Mouse (Mus musculus) liver, embryonic 12.5 days (tissue): ENCODE data around the gene Fam19a5. TPM values are rescaled to one million over a fixed set of nuclear protein-coding genes. Genes with fewer than 3 reads are reported as not detected.

Source experiments
- ATAC-seq: fragments of 200-750 bp; cut with Nextera tagmentation; 2 replicates; pipeline ENCODE4 v1.8.0; 2017; ENCODE audit warnings: moderate number of reproducible peaks, mild to moderate bottlenecking, moderate library complexity
- H3K27ac ChIP-seq: fragments of 300-500 bp; sonication (generic); 2 replicates; pipeline ENCODE4 v1.5.1; 2016; ENCODE audit warnings: mild to moderate bottlenecking
- H3K27me3 ChIP-seq: fragments of 300-500 bp; sonication (generic); replicated peaks from 2 replicates; pipeline ENCODE4 v1.6.1; 2016; ENCODE audit warnings: mild to moderate bottlenecking, moderate library complexity
- H3K36me3 ChIP-seq: fragments of 300-500 bp; sonication (generic); 2 replicates; pipeline ENCODE4 v1.6.1; 2016; ENCODE audit warnings: mild to moderate bottlenecking, moderate library complexity
- H3K4me1 ChIP-seq: fragments of 300-500 bp; sonication (generic); 2 replicates; pipeline ENCODE4 v1.6.1; 2016
- H3K4me2 ChIP-seq: fragments of 300-500 bp; sonication (generic); 2 replicates; pipeline ENCODE4 v1.6.1; 2016; ENCODE audit warnings: mild to moderate bottlenecking, moderate library complexity
- H3K4me3 ChIP-seq: fragments of 300-500 bp; sonication (generic); 2 replicates; pipeline ENCODE4 v1.5.1; 2016; ENCODE audit warnings: mild to moderate bottlenecking, moderate library complexity
- H3K9ac ChIP-seq: fragments of 300-500 bp; sonication (generic); 2 replicates; pipeline ENCODE4 v1.6.1; 2016; ENCODE audit warnings: mild to moderate bottlenecking, moderate library complexity
- H3K9me3 ChIP-seq: fragments of 300-500 bp; sonication (generic); replicated peaks from 2 replicates; pipeline ENCODE4 v1.6.1; 2016; ENCODE audit warnings: mild to moderate bottlenecking, moderate library complexity
- WGBS: fragments of 180-500 bp; shearing (Covaris S2); methylation state at CpG from one replicate; pipeline ENCODE4 v1.1.7; 2016; ENCODE audit not compliant: insufficient replicate concordance; 5-methylcytosine and 5-hydroxymethylcytosine counted together
- polyA plus RNA-seq: library from polyadenylated mRNA; unstranded; fragments of >200 nt; fragmentation: Nextera tagmentation; extraction: Ambion mirVana; gene quantifications from 2 replicates; pipeline ENCODE4 v1.2.1, GENCODE M21; 2016

Fam19a5 gene
- polyA plus RNA-seq, 1 experiment from 2014 or later = 0.14 TPM

DNA sequence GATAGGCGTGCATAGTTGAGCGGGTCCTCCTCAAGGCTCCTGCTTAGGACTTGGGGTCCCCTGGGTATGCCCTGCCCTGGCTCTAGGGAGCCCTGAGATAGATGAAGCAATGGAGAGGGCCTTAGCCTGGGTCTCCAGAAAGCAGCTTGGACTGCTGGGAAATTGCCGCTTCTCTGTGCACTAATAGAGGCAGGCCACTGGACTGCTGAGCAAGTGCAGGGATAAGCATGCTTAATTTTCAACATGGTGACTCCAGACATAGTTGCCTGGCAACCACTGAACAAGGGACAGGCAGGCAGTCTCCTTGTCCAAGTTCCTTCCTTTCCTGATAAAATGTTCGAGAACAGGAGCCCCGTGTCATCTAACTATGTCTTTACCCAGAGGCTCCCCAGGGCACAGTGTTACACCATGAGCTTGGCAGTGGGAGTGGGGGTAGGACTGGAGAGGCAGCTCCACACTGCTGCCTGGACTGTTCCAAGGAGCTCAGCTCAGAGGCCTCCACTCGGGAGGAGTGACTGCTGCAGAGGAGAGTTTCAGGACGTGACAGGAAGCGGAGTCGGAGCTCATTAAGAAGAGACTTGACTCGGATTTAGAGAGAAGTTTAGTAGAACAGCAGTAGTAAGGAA is 142.4 kb downstream of the Fam19a5 start:
- H3K27ac ChIP-seq = no peak overlapping the region

GRCm38 (mm10) chr15:87691271-87691955 is 147.3 kb downstream of the Fam19a5 start:
- no peak overlapping the region for H3K27ac ChIP-seq
- no peak overlapping the region for H3K4me2 ChIP-seq
- no peaks in the 10 kb centered on the region for H3K36me3 ChIP-seq
- no peaks in the 10 kb centered on the region for H3K4me1 ChIP-seq
- WGBS = 56% methylated on average over 15 of the region's 15 CpGs
- peaks cover 10% of the 10 kb centered on the region; the same call in 1 of the 2 replicates for H3K9me3 ChIP-seq
- H3K4me3 ChIP-seq = no peak overlapping the region
- H3K9ac ChIP-seq = no peak overlapping the region
- H3K27me3 ChIP-seq = no peaks in the 10 kb centered on the region
- ATAC-seq = no peak

More for the DNA sequence above, 142.4 kb downstream of the Fam19a5 start:
- no peak overlapping the region for H3K9ac ChIP-seq
- H3K9me3 ChIP-seq = no peaks in the 10 kb centered on the region
- no peaks in the 10 kb centered on the region for H3K4me1 ChIP-seq
- H3K4me2 ChIP-seq = no peak overlapping the region
- H3K36me3 ChIP-seq = no peaks in the 10 kb centered on the region
- ATAC-seq = no peak
- H3K4me3 ChIP-seq = no peak overlapping the region
- 58% methylated on average over 10 of the region's 10 CpGs for WGBS
- no peaks in the 10 kb centered on the region for H3K27me3 ChIP-seq

DNA sequence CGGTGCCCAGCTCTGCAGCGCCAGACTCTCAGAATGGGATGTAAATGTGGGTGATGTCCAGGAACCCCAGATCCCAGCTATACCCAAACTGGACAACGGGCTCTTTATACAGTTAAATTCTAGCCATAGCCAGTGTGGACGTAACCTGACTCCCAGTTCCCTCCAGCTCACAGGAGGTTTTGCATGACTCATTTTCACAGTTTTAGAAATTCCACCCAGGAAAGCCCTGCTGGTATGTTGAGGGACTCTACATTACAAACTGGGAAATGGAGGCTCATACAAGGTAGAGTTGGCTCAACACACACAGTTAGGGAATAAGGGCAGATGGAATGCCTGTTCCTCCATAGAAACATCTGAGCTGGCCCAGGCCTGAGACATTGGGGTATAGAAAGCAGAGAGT is 147.9 kb downstream of the Fam19a5 start:
- H3K4me3 ChIP-seq = no peak overlapping the region
- no peak overlapping the region for H3K9ac ChIP-seq
- no peak overlapping the region for H3K27ac ChIP-seq
- no peak overlapping the region for H3K4me2 ChIP-seq
- H3K9me3 ChIP-seq = peaks cover 10% of the 10 kb centered on the region; the same call in 1 of the 2 replicates
- H3K27me3 ChIP-seq = no peaks in the 10 kb centered on the region
- WGBS = 75% methylated on average over 4 of the region's 4 CpGs
- H3K4me1 ChIP-seq = no peaks in the 10 kb centered on the region
- H3K36me3 ChIP-seq = no peaks in the 10 kb centered on the region
- no peak for ATAC-seq

DNA sequence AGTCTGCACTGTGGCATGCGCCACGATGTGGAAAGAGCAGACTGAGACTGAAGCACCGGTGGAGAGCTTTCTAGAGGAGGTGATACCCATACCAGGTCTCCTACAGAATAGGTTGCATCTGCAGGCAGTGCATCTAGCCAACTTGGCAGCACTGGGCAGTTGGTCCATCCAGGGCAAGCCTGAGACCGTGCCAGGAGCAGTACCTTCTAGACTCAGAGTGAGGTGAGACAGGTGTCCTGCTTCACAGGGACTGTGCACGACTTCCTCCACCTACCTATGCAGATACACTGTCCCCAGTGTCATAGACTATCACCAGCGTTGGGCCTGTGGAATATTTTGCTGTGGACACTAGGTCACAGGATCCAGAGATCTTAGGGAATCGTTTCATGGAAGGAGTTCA is 148.3 kb downstream of the Fam19a5 start:
- no peaks in the 10 kb centered on the region for H3K36me3 ChIP-seq
- H3K9ac ChIP-seq = no peak overlapping the region
- H3K4me2 ChIP-seq = no peak overlapping the region
- WGBS = 70% methylated on average over 7 of the region's 7 CpGs
- peaks cover 10% of the 10 kb centered on the region; the same call in 1 of the 2 replicates for H3K9me3 ChIP-seq
- no peak overlapping the region for H3K27ac ChIP-seq
- H3K4me1 ChIP-seq = no peaks in the 10 kb centered on the region
- H3K27me3 ChIP-seq = no peaks in the 10 kb centered on the region
- ATAC-seq = no peak
- no peak overlapping the region for H3K4me3 ChIP-seq

GRCm38 (mm10) chr15:87692865-87693513 is 148.9 kb downstream of the Fam19a5 start:
- Histone ChIP-seq H3K4me1 (no peaks in the 10 kb centered on the region), H3K4me2 (no peak overlapping the region), H3K27me3 (no peaks in the 10 kb centered on the region), H3K4me3 (no peak overlapping the region), H3K9ac (no peak overlapping the region), H3K36me3 (no peaks in the 10 kb centered on the region), H3K9me3 (peaks cover 10% of the 10 kb centered on the region; the same call in 1 of the 2 replicates), H3K27ac (no peak overlapping the region)
- 64% methylated on average over 4 of the region's 4 CpGs for WGBS
- no peak for ATAC-seq

DNA sequence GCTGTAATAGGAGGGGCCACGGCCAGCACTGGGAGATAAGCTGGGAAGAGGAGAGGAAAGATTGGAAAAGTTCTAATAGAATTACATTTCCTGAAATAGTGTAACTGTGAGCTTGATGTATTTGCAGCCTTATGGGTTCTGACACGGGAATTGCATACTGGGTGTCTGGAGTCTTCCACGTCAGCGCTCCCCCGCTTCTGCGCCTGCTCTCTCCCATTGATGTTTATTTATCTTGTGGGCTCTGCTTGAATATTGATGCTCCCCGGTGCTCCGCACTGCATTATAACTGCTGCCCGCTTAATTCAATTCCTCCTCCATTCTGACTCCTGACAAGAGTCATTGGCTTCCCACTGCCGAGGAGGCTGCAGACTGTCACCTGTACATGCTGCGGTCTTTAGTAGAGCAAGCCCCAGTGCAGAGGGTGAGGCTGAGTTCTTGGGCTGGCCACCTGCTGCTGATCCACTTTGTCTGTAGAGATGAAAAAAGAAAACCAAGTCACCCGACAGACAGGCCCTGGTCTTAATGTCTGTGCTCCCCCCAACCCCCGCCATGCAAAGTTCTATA is 153.4 kb downstream of the Fam19a5 start:
- WGBS = 74% methylated on average over 13 of the region's 13 CpGs
- no peak for ATAC-seq
- Histone ChIP-seq H3K9me3 (peaks cover 33% of the 10 kb centered on the region), H3K27me3 (no peaks in the 10 kb centered on the region), H3K4me2 (no peak overlapping the region), H3K9ac (no peak overlapping the region), H3K4me1 (no peaks in the 10 kb centered on the region), H3K4me3 (no peak overlapping the region), H3K27ac (no peak overlapping the region), H3K36me3 (no peaks in the 10 kb centered on the region)

DNA sequence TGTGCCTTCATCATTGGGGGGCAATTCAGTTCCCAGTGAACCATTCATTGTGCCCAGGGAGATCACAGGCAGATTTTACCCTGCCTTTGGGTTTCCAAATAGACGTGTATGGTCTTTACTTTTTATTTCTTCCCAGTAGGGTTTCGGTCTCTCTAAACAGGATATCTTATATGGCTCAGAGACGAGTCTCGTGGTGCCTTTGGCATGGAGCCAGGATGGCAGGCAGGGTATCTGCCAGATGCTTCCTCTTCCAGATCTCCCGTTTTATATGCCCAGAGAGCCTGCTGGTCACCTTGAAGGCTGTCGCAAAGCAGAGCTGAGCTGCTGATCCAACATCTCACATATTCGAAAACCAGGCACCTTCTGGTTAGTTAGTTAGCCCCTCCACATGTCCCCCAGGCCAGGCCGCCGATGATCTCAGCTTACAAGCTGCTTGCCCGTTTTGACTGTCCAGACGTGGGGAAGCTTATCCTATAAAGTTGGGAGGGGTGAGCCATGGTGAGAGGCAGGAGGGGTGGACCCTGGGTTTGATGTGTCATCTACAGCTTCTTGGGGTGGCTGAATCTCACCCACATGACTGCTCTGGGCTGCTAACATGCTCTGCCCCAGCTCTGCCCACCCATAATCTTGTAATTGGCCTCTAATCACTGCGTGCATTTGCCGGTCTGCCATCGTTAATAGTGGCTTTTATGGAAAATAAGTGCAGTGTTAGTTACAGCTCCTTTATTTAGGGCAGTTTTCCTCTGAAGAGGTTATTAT is 154.6 kb downstream of the Fam19a5 start:
- no peaks in the 10 kb centered on the region for H3K36me3 ChIP-seq
- no peaks in the 10 kb centered on the region for H3K4me1 ChIP-seq
- peaks cover 33% of the 10 kb centered on the region for H3K9me3 ChIP-seq
- no peaks in the 10 kb centered on the region for H3K27me3 ChIP-seq
- no peak overlapping the region for H3K4me2 ChIP-seq
- H3K9ac ChIP-seq = no peak overlapping the region
- no peak overlapping the region for H3K4me3 ChIP-seq
- 67% methylated on average over 14 of the region's 14 CpGs for WGBS
- no peak for ATAC-seq
- H3K27ac ChIP-seq = no peak overlapping the region

GRCm38 (mm10) chr15:87702821-87703220 is 158.7 kb downstream of the Fam19a5 start:
- Histone ChIP-seq H3K9ac (no peak overlapping the region), H3K27me3 (no peaks in the 10 kb centered on the region), H3K9me3 (peaks cover 23% of the 10 kb centered on the region), H3K27ac (no peak overlapping the region), H3K4me3 (no peak overlapping the region), H3K4me1 (no peaks in the 10 kb centered on the region), H3K4me2 (no peak overlapping the region), H3K36me3 (no peaks in the 10 kb centered on the region)
- 63% methylated on average over 1 of the region's 1 CpGs for WGBS
- no peak for ATAC-seq

- H3K9me3 ChIP-seq = peaks cover 23% of the 10 kb centered on the region
- no peak overlapping the region for H3K9ac ChIP-seq
- H3K4me2 ChIP-seq = no peak overlapping the region
- no peak overlapping the region for H3K27ac ChIP-seq
- no peaks in the 10 kb centered on the region for H3K27me3 ChIP-seq
- WGBS = 55% methylated on average over 3 of the region's 3 CpGs
- H3K4me1 ChIP-seq = no peaks in the 10 kb centered on the region
- no peak overlapping the region for H3K4me3 ChIP-seq
- H3K36me3 ChIP-seq = no peaks in the 10 kb centered on the region
- no peak for ATAC-seq
Observed at GRCm38 (mm10) chr15:87703334-87703733, 159.2 kb downstream of the Fam19a5 start.

DNA sequence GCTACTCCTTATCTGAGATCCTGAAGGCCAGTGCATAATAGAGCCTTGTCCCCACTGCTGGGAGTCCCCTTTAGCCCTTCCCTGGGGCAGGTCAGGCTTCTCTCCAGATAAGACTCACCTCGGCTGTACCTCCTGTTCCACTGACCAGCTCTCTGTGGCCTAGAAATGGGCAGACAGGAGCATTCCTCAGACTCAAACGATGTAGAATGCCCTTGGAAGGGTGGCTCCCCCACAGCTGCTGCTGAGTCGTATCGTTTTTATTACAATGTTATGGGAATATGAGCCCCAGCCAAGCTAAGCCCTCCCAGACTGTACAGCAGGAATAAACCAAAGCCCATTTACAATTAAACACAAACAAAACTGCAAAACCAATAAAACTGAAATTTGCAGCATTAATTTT is 167.7 kb downstream of the Fam19a5 start:
- no peaks in the 10 kb centered on the region for H3K36me3 ChIP-seq
- no peak overlapping the region for H3K27ac ChIP-seq
- no peak overlapping the region for H3K4me3 ChIP-seq
- H3K4me1 ChIP-seq = no peaks in the 10 kb centered on the region
- no peak for ATAC-seq
- no peak overlapping the region for H3K4me2 ChIP-seq
- no peaks in the 10 kb centered on the region for H3K9me3 ChIP-seq
- H3K27me3 ChIP-seq = no peaks in the 10 kb centered on the region
- no peak overlapping the region for H3K9ac ChIP-seq
- WGBS = 56% methylated on average over 4 of the region's 4 CpGs

DNA sequence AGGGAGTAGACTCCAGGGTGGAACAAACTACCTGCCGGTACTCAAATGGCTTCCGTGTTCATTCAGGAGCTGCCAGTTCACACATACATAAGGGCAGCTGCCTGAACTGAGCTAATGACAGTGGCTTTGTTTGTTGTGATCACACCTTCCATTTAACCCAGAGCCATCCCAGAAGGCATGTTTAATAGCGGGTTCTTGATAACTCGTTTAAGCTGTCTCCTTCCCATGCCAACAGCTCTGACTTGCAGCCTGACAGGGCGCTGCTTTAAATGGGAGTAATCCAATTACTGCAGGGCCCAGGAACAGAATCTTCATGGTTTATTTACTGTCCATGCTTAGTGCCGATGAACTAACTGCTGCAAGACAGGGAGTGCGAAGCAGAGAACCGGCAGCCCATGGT is 168.1 kb downstream of the Fam19a5 start:
- Histone ChIP-seq H3K4me1 (no peaks in the 10 kb centered on the region), H3K9ac (no peak overlapping the region), H3K27me3 (no peaks in the 10 kb centered on the region), H3K36me3 (no peaks in the 10 kb centered on the region), H3K27ac (no peak overlapping the region), H3K4me3 (no peak overlapping the region), H3K4me2 (no peak overlapping the region), H3K9me3 (no peaks in the 10 kb centered on the region)
- ATAC-seq = no peak
- 78% methylated on average over 8 of the region's 8 CpGs for WGBS
